24 mouse cellular contexts compared by ENCODE assay signal in genomic region chr12:8087958-8088357, GRCm38 (mm10).
DNase-seq lines count a peak whose midpoint lies in the region; ATAC-seq and TF ChIP-seq lines count a peak whose summit lies in the region.
"Had no signal": no experiment of that assay in that cellular context is flagged by ENCODE, and none has a peak within 500 bp of the region (broad histone marks: within the 10 kb centered on the region; RNA-seq: fewer than 3 reads in every experiment).

No protein-coding gene starts in this region.

- TF ChIP-seq CTCF in MEL (IDR thresholded peaks at IDR 0.05 in 2 of 3, conservative IDR thresholded peaks at IDR 0.05 in 1 of 3; ENCODE audit: control insufficient read depth in 1 of 3, insufficient read depth in 1 of 3, low read depth in 2 of 3, low read length in 3 of 3, poor library complexity in 1 of 3, severe bottlenecking in 1 of 3) = no peak
- no peak for TF ChIP-seq CTCF in intestine, postnatal 0 days (IDR thresholded peaks at IDR 0.05; ENCODE audit: low read depth)
- no peak for TF ChIP-seq CTCF in kidney, adult 2 months (conservative IDR thresholded peaks at IDR 0.05; ENCODE audit: insufficient read depth, insufficient read length, low read depth, low read length)

- H3K27ac ChIP-seq in MEL (ENCODE audit: control insufficient read depth, low read depth, low read length) = no peak overlapping the region
- H3K27ac ChIP-seq in intestine, embryonic 15.5 days = no peak overlapping the region
- H3K27ac ChIP-seq in intestine, embryonic 16.5 days (ENCODE audit: low read length) = no peak overlapping the region
- H3K27ac ChIP-seq in intestine, postnatal 0 days (ENCODE audit: low read depth, low read length) = no peak overlapping the region
- no peak overlapping the region for H3K27ac ChIP-seq in kidney, adult 2 months (ENCODE audit: insufficient read depth, low read depth, low read length)

- no peak for TF ChIP-seq POLR2A in MEL (IDR thresholded peaks at IDR 0.05; ENCODE audit: control insufficient read depth in 1 of 2, insufficient read depth in 1 of 2, low read depth in 1 of 2, low read length in 2 of 2, poor library complexity in 1 of 2)
- TF ChIP-seq POLR2A in kidney, adult 2 months (IDR thresholded peaks at IDR 0.05; ENCODE audit: low read depth, low read length) = no peak

- no peak overlapping the region for H3K9ac ChIP-seq in MEL (ENCODE audit: control insufficient read depth, low read depth, low read length, poor library complexity, severe bottlenecking)
- H3K9ac ChIP-seq in intestine, embryonic 15.5 days = no peak overlapping the region
- H3K9ac ChIP-seq in intestine, embryonic 16.5 days (ENCODE audit: low read depth, low read length) = no peak overlapping the region
- H3K9ac ChIP-seq in intestine, postnatal 0 days (ENCODE audit: low read depth, low read length) = no peak overlapping the region

- H3K4me1 ChIP-seq in MEL (ENCODE audit: control insufficient read depth in 1 of 2, insufficient read depth in 2 of 2, low read length in 2 of 2) = peaks cover 20 to 22% of the 10 kb centered on the region in 2 experiments
- no peaks in the 10 kb centered on the region for H3K4me1 ChIP-seq in intestine, embryonic 15.5 days (replicated peaks)
- no peaks in the 10 kb centered on the region; the same call in 1 of the 2 replicates for H3K4me1 ChIP-seq in intestine, embryonic 16.5 days (ENCODE audit: control insufficient read depth, insufficient read depth, low read length)
- H3K4me1 ChIP-seq in intestine, postnatal 0 days (replicated peaks; ENCODE audit: control insufficient read depth, insufficient read depth, low read length) = no peaks in the 10 kb centered on the region
- H3K4me1 ChIP-seq in kidney, adult 2 months (ENCODE audit: control insufficient read depth, insufficient read depth, low read length) = no peaks in the 10 kb centered on the region

- H3K4me2 ChIP-seq in intestine, embryonic 15.5 days (replicated peaks) = no peak overlapping the region
- H3K4me2 ChIP-seq in intestine, embryonic 16.5 days (ENCODE audit: low read depth, low read length) = no peak overlapping the region
- H3K4me2 ChIP-seq in intestine, postnatal 0 days (replicated peaks; ENCODE audit: low read depth) = no peak overlapping the region

- peaks cover 0 to 21% of the 10 kb centered on the region in 2 experiments; a peak in 2 of 4 replicates for H3K36me3 ChIP-seq in MEL (ENCODE audit: control insufficient read depth in 1 of 2, insufficient read depth in 2 of 2, low read length in 2 of 2)
- no peaks in the 10 kb centered on the region for H3K36me3 ChIP-seq in intestine, embryonic 15.5 days
- no peaks in the 10 kb centered on the region for H3K36me3 ChIP-seq in intestine, embryonic 16.5 days (ENCODE audit: control insufficient read depth, insufficient read depth, low read length)
- no peaks in the 10 kb centered on the region for H3K36me3 ChIP-seq in intestine, postnatal 0 days (ENCODE audit: control insufficient read depth, insufficient read depth)
- H3K36me3 ChIP-seq in kidney, adult 2 months (ENCODE audit: control insufficient read depth, insufficient read depth, low read length) = no peaks in the 10 kb centered on the region
- H3K36me3 ChIP-seq: G1E had no signal

- no peak overlapping the region for H3K4me3 ChIP-seq in MEL (ENCODE audit: control insufficient read depth in 1 of 2, insufficient read depth in 1 of 2, low read depth in 2 of 2, low read length in 2 of 2)
- no peak overlapping the region for H3K4me3 ChIP-seq in intestine, embryonic 15.5 days (replicated peaks)
- no peak overlapping the region for H3K4me3 ChIP-seq in intestine, embryonic 16.5 days (ENCODE audit: low read length)
- no peak overlapping the region for H3K4me3 ChIP-seq in intestine, postnatal 0 days (ENCODE audit: low read depth, low read length)
- no peak overlapping the region for H3K4me3 ChIP-seq in kidney, adult 2 months (ENCODE audit: insufficient read depth, low read depth, low read length)

- peak; percentile 37 for DNase-seq in MEL (ENCODE audit: low read depth, low spot score)
- no peak for DNase-seq in right cerebral cortex, postnatal 25 days
- DNase-seq in kidney, adult 11 months = no peak
- no peak for DNase-seq in adrenal gland, adult (ENCODE audit: inconsistent age in 2 of 2, low spot score in 1 of 2)
- DNase-seq in kidney, adult 2 months = no peak
- DNase-seq: adrenal gland, adult 2 months; adrenal gland, adult 8-10 months; adrenal gland, postnatal 10 days; adrenal gland, postnatal 14 days; adrenal gland, postnatal 25 days; adrenal gland, postnatal 36 days; B cell, adult 2 months; cerebellum, adult 11 months; cerebellum, adult 11-12 months; cerebellum, adult 18-20 months; cerebellum, adult 2 months had no signal

- H3K27me3 ChIP-seq in MEL (ENCODE audit: control insufficient read depth in 1 of 2, insufficient read depth in 2 of 2, low read length in 2 of 2) = no peaks in the 10 kb centered on the region
- no peaks in the 10 kb centered on the region for H3K27me3 ChIP-seq in intestine, embryonic 15.5 days (replicated peaks)
- H3K27me3 ChIP-seq in intestine, embryonic 16.5 days (replicated peaks; ENCODE audit: control insufficient read depth, insufficient read depth, low read length) = no peaks in the 10 kb centered on the region
- no peaks in the 10 kb centered on the region for H3K27me3 ChIP-seq in intestine, postnatal 0 days (replicated peaks; ENCODE audit: control insufficient read depth, insufficient read depth, low read length)
- no peaks in the 10 kb centered on the region for H3K27me3 ChIP-seq in kidney, adult 2 months (replicated peaks; ENCODE audit: control insufficient read depth, insufficient read depth, low read length)
- H3K27me3 ChIP-seq: CH12.LX had no signal

- WGBS in intestine, embryonic 15.5 days = 25% methylated on average over 1 of the region's 3 CpGs
- WGBS in intestine, embryonic 16.5 days = 35% methylated on average over 1 of the region's 3 CpGs
- WGBS in intestine, postnatal 0 days = 19% methylated on average over 1 of the region's 3 CpGs
- WGBS in kidney, adult 2 months = 70% methylated on average over 1 of the region's 3 CpGs

- H3K79me2 ChIP-seq in MEL (ENCODE audit: control insufficient read depth, insufficient read depth, low read length, poor library complexity) = no peaks in the 10 kb centered on the region

- no peak for TF ChIP-seq RAD21 in MEL (IDR thresholded peaks at IDR 0.05; ENCODE audit: low read depth, low read length)

- no peaks in the 10 kb centered on the region for H3K9me3 ChIP-seq in MEL (replicated peaks; ENCODE audit: insufficient read depth, low read length)
- H3K9me3 ChIP-seq in intestine, embryonic 15.5 days = no peaks in the 10 kb centered on the region
- no peaks in the 10 kb centered on the region for H3K9me3 ChIP-seq in intestine, embryonic 16.5 days (ENCODE audit: control insufficient read depth, low read length)
- H3K9me3 ChIP-seq in intestine, postnatal 0 days (ENCODE audit: control insufficient read depth) = no peaks in the 10 kb centered on the region

- TF ChIP-seq EP300 in MEL (IDR thresholded peaks at IDR 0.05; ENCODE audit: low read depth in 1 of 2, low read length in 2 of 2) = peak; percentile 15 to 26; a peak in 1 of 4 replicates

- ATAC-seq in intestine, embryonic 15.5 days = peak; percentile 75
- peak; percentile 68; the same call in 1 of the 2 replicates for ATAC-seq in intestine, embryonic 16.5 days
- ATAC-seq in intestine, postnatal 0 days = peak; percentile 41; the same call in 1 of the 2 replicates
- ATAC-seq: activated CD4-positive, CD25-positive, alpha-beta regulatory T cell, adult 4 months; CD4-positive, CD25-positive, alpha-beta regulatory T cell, adult 4 months; Patski had no signal

TF ChIP-seq in MEL, 35 proteins besides CTCF, POLR2A, EP300 and RAD21:
- TF ChIP-seq USF2 (IDR thresholded peaks at IDR 0.05; ENCODE audit: borderline replicate concordance in 1 of 2, insufficient read depth in 1 of 2, low read depth in 1 of 2, low read length in 2 of 2) (no peak), JUND (IDR thresholded peaks at IDR 0.05; ENCODE audit: low read depth, low read length) (0 out of 2 replicates have a peak, but pooled peaks have one; percentile 55), MEF2A (IDR thresholded peaks at IDR 0.05; ENCODE audit: extremely low read depth, insufficient replicate concordance, low read depth, low read length, poor library complexity, severe bottlenecking) (no peak), ETS1 (IDR thresholded peaks at IDR 0.05; ENCODE audit: low read depth, low read length) (0 out of 2 replicates have a peak, but pooled peaks have one; percentile 7)
